Mouse (Mus musculus): ENCODE measurements around the gene Mfsd2b.

- no peak for TF ChIP-seq POLR2A (IDR thresholded peaks at IDR 0.05; ENCODE audit: borderline replicate concordance, extremely low read depth, insufficient read depth, insufficient read length, poor library complexity, severe bottlenecking)
- no peak for TF ChIP-seq CTCF (IDR thresholded peaks at IDR 0.05; ENCODE audit: borderline replicate concordance, extremely low read depth, insufficient read depth, insufficient read length)
These were observed 46.9 kb downstream of the Mfsd2b start for GRCm38 (mm10) chr12:4827256-4827655.
